Mouse (Mus musculus): ENCODE measurements at regions not wholly inside any gene's neighbourhood (a gene's known extent, or its start where the extent isn't known, plus 50 kb on each side); places are given as distances from the start of the nearest gene placed in this dataset.

GRCm38 (mm10) chr13:52318276-52318675, 212.8 kb downstream of the Diras2 start:
- TF ChIP-seq KAT2A (conservative IDR thresholded peaks at IDR 0.05; ENCODE audit: low read depth, low read length) (no peak), CTCF (IDR thresholded peaks at IDR 0.05 in 2 of 3, conservative IDR thresholded peaks at IDR 0.05 in 1 of 3; ENCODE audit: control insufficient read depth in 1 of 3, insufficient read depth in 1 of 3, low read depth in 2 of 3, low read length in 3 of 3, poor library complexity in 1 of 3, severe bottlenecking in 1 of 3) (no peak), POLR2A (IDR thresholded peaks at IDR 0.05; ENCODE audit: control insufficient read depth in 1 of 2, insufficient read depth in 1 of 2, low read depth in 1 of 2, low read length in 2 of 2, poor library complexity in 1 of 2) (no peak), NRF1 (IDR thresholded peaks at IDR 0.05; ENCODE audit: insufficient read depth, low read depth, low read length, poor library complexity, severe bottlenecking) (no peak), EP300 (IDR thresholded peaks at IDR 0.05; ENCODE audit: low read depth in 1 of 2, low read length in 2 of 2) (no peak), ZC3H11A (IDR thresholded peaks at IDR 0.05; ENCODE audit: low read depth, low read length) (no peak), MYB (IDR thresholded peaks at IDR 0.05; ENCODE audit: low read depth, low read length) (no peak), HCFC1 (IDR thresholded peaks at IDR 0.05; ENCODE audit: low read depth, low read length) (no peak), RCOR1 (IDR thresholded peaks at IDR 0.05; ENCODE audit: low read depth, low read length) (no peak), MYC (IDR thresholded peaks at IDR 0.05; ENCODE audit: low read depth, low read length) (no peak), MAFK (IDR thresholded peaks at IDR 0.05; ENCODE audit: borderline replicate concordance, low read depth, low read length) (no peak), MEF2A (IDR thresholded peaks at IDR 0.05; ENCODE audit: extremely low read depth, insufficient replicate concordance, low read depth, low read length, poor library complexity, severe bottlenecking) (no peak), SMC3 (IDR thresholded peaks at IDR 0.05; ENCODE audit: low read depth, low read length) (no peak)

Measured in MEL (cell line).